Mouse (Mus musculus) intestine, embryonic 15.5 days (tissue): ENCODE measurements around the gene Gm49425. TPM values are rescaled to one million over a fixed set of nuclear protein-coding genes. Genes with fewer than 3 reads are reported as not detected.
A peak's percentile ranks its signal among the peaks of the same experiment; 100 is the strongest.
"Not testable (repeated sequence)": the region's sequence is repeated elsewhere in the genome, so short reads cannot be mapped to it uniquely, and the experiment has no call there.

Experiments
- ATAC-seq: fragments of 200-750 bp; cut with Nextera tagmentation; 2 replicates; pipeline ENCODE4 v1.8.0; 2017; ENCODE audit warnings: moderate TSS enrichment, moderate library complexity
- H3K27ac ChIP-seq: fragments of 300-500 bp; sonication (generic); 2 replicates; pipeline ENCODE4 v1.5.1; 2015; ENCODE audit warnings: mild to moderate bottlenecking, inconsistent platforms
- H3K27me3 ChIP-seq: fragments of 300-500 bp; sonication (generic); replicated peaks from 2 replicates; pipeline ENCODE4 v1.6.1; 2015; ENCODE audit warnings: inconsistent platforms
- H3K36me3 ChIP-seq: fragments of 300-500 bp; sonication (generic); 2 replicates; pipeline ENCODE4 v1.6.1; 2015; ENCODE audit warnings: inconsistent platforms
- H3K4me1 ChIP-seq: fragments of 300-500 bp; sonication (generic); replicated peaks from 2 replicates; pipeline ENCODE4 v1.6.1; 2015; ENCODE audit warnings: inconsistent platforms
- H3K4me2 ChIP-seq: fragments of 300-500 bp; sonication (generic); replicated peaks from 2 replicates; pipeline ENCODE4 v1.6.1; 2015; ENCODE audit warnings: mild to moderate bottlenecking, inconsistent platforms
- H3K4me3 ChIP-seq: fragments of 300-500 bp; sonication (generic); replicated peaks from 2 replicates; pipeline ENCODE4 v1.5.1; 2015; ENCODE audit warnings: inconsistent platforms
- H3K9ac ChIP-seq: fragments of 300-500 bp; sonication (generic); 2 replicates; pipeline ENCODE4 v1.6.1; 2015; ENCODE audit warnings: inconsistent platforms
- H3K9me3 ChIP-seq: fragments of 300-500 bp; sonication (generic); 2 replicates; pipeline ENCODE4 v1.6.1; 2016; ENCODE audit warnings: inconsistent platforms
- WGBS: fragments of 180-500 bp; shearing (Covaris S2); methylation state at CpG from one replicate; pipeline ENCODE4 v1.1.7; 2015; 5-methylcytosine and 5-hydroxymethylcytosine counted together
- polyA plus RNA-seq: library from polyadenylated mRNA; unstranded; fragments of >200 nt; fragmentation: Nextera tagmentation; extraction: Ambion mirVana; gene quantifications from 2 replicates; pipeline ENCODE4 v1.2.1, GENCODE M21; 2015

Gene Gm49425
- polyA plus RNA-seq = not detected in 2 replicates

DNA sequence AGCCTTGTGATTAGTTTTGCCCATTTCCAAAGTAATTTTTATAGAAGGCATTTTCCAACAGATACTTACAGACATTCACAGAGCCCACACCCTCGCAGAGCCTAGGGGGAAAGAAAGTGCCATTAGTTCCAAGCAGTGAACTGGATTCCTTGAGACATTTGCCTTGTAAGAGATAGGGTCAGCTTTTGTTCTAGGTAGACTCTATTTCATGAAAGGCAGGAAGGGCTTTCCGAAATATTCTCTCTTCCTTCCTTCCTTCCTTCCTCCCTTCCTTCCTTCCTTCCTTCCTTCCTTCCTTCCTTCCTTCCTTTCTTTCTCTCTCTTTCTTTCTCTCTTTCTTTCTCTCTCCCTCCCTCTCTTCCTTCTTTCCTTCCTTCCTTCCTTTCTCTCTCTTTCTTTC, at the start of gene Gm49425:
Gene Gm49425, minus strand, starts transcription at position 101 of the 400 bp plus-strand sequence.
- 65% methylated on average over 2 of the region's 2 CpGs for WGBS

DNA sequence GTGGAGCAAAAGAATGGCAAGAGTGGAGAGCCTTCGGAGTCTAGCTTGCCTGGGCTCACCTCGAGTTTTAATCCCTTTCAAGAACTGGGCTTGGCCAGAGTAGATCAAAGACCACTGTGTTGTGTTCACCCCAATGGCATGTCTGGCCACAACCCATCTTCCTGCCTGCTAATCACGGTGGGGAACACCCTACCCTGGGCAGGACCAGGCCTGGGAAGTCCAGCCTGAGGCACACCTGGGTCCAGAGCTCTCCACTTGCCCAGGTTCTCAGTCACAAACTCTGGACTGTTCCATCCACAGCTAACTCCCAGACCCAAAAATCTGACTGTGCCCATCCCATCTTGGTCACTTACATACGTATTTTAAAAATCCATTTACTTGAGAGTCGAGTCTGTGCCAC, 45.8 kb upstream of the Gm49425 start, which contains the start of gene Krt90:
Gene Krt90, minus strand, starts transcription at position 101 of the 400 bp plus-strand sequence.
- 77% methylated on average over 5 of the region's 5 CpGs for WGBS
- no peaks in the 10 kb centered on the region; the same call in 1 of the 2 replicates for H3K27me3 ChIP-seq
- H3K4me2 ChIP-seq = no peak within 1 kb of the TSS
- H3K9ac ChIP-seq = no peak within 1 kb of the TSS
- no peaks in the 10 kb centered on the region for H3K36me3 ChIP-seq
- no peak for ATAC-seq
- no peak within 1 kb of the TSS for H3K27ac ChIP-seq
- no peak within 1 kb of the TSS for H3K4me3 ChIP-seq
- no peaks in the 10 kb centered on the region for H3K9me3 ChIP-seq
- H3K4me1 ChIP-seq = 0 out of 2 replicates have a peak, but pooled peaks cover 2% of the 10 kb centered on the region

More for the DNA sequence above, at the start of gene Gm49425:
- ATAC-seq, H3K9me3 ChIP-seq, H3K9ac ChIP-seq, H3K36me3 ChIP-seq, H3K4me1 ChIP-seq, H3K27me3 ChIP-seq, H3K4me3 ChIP-seq, H3K4me2 ChIP-seq, H3K27ac ChIP-seq: not testable (repeated sequence)

DNA sequence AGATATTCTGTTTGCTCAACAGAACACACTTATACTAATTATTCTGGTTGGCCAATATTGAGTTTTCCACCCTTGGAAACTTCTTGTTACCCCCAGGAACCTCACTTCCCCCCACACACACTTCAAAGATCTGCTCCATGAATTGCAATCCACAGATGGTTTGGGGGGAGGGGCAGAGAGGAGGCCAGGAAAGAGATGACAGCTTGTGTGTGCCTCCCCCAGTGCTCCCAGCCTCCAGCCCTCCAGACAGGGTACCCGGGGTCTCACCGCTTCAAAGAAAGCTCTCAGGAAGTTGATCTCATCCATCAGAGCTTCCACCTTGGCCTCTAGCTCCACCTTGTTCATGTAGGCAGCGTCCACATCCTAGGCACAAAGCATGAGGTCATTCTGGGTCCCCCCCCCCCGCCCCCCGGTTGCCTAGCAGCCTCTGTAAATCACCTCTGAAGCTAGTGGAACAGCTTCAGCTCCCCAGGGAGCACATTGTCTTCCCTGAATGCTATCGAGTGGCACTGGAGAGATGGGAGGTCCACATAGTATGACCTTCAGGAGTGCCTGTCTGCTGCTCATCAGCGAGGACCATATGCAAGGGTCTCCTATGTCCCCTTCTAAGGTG, 41.1 kb upstream of the Gm49425 start:
- H3K9me3 ChIP-seq = no peaks in the 10 kb centered on the region
- no peak overlapping the region for H3K9ac ChIP-seq
- H3K36me3 ChIP-seq = no peaks in the 10 kb centered on the region
- no peak for ATAC-seq
- H3K27me3 ChIP-seq = no peaks in the 10 kb centered on the region
- 10% methylated on average over 7 of the region's 7 CpGs for WGBS
- no peak overlapping the region for H3K4me3 ChIP-seq
- H3K4me1 ChIP-seq = peaks cover 5% of the 10 kb centered on the region
- H3K4me2 ChIP-seq = no peak overlapping the region
- H3K27ac ChIP-seq = no peak overlapping the region

DNA sequence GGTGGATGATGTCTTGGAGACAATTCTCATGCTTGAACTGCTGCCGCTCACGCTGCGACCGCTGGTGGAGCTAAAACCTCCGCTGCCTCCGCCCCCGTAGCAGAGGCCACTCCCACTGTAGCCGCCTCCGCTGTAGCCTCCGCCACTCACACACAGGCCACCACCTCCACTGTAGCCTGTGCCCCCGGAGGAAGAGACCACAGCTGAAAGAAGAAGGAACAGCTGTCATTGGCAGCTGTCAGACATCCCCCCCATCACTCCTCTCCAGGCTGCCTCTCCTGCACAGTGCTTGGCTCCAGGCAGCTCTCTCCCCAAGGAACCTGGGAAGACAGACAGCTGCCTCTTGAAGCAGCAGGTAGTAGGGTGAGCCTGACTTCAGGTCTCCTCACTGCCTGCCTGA, 36.1 kb upstream of the Gm49425 start:
- H3K4me2 ChIP-seq = peak overlapping the region; percentile 49
- no peaks in the 10 kb centered on the region for H3K9me3 ChIP-seq
- peaks cover 13% of the 10 kb centered on the region for H3K4me1 ChIP-seq
- ATAC-seq = peak; percentile 74
- H3K27ac ChIP-seq = no peak overlapping the region
- H3K9ac ChIP-seq = no peak overlapping the region
- H3K27me3 ChIP-seq = peaks cover 8% of the 10 kb centered on the region; the same call in 1 of the 2 replicates
- H3K36me3 ChIP-seq = no peaks in the 10 kb centered on the region
- 0% methylated on average over 11 of the region's 11 CpGs for whole genome bisulfite sequencing
- no peak overlapping the region for H3K4me3 ChIP-seq

DNA sequence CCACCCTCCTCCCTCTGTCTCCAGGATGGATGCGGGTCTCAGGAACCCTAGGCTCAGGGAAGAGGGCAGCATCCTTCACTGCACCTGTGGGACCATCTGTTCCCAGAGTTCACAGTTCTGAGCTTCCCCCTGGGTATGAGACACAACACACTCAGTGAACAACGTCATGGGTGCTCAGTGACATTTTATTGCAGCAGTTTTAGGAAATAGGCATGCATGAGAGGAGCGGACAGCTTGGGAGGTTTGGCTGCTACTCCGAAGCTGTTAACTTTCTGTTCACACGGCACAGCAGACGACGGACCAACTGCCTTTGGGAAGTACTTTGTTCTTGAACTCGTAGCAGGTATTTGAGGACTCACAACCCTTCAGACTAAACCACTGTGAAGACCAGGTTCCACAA, 35.1 kb upstream of the Gm49425 start:
- no peaks in the 10 kb centered on the region for H3K9me3 ChIP-seq

DNA sequence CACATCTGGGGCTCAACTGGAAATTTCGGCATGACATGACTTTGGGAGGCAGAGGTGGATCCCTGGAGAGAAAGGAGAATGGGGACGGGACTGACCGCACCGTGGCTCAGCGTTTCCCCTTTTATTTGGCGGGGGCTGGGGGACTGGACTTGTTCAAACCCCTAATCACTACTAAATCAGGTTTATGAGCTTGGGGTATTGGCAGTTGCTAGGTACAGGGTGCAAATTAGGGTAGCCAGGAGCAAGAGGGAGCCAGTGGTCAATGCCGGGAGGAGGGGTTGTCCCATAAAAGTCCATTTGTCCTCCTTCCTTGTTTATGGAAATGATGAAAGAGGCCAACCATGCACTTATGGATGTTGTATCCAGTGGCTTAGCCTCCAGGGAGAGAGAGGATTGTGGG, 33.5 kb upstream of the Gm49425 start, which contains the start of gene Krt82:
Gene Krt82, minus strand, starts transcription at position 101 of the 400 bp plus-strand sequence.
- no peak for ATAC-seq
- Histone ChIP-seq H3K4me1 (peaks cover 12% of the 10 kb centered on the region), H3K27me3 (peaks cover 8% of the 10 kb centered on the region; the same call in 1 of the 2 replicates), H3K4me3 (no peak within 1 kb of the TSS), H3K9me3 (no peaks in the 10 kb centered on the region), H3K4me2 (no peak within 1 kb of the TSS), H3K9ac (no peak within 1 kb of the TSS), H3K27ac (no peak within 1 kb of the TSS), H3K36me3 (no peaks in the 10 kb centered on the region)
- 81% methylated on average over 7 of the region's 7 CpGs for WGBS

More for the DNA sequence above, 35.1 kb upstream of the Gm49425 start:
- H3K27ac ChIP-seq = no peak overlapping the region
- peaks cover 8% of the 10 kb centered on the region; the same call in 1 of the 2 replicates for H3K27me3 ChIP-seq
- 79% methylated on average over 8 of the region's 8 CpGs for WGBS
- H3K36me3 ChIP-seq = no peaks in the 10 kb centered on the region
- no peak overlapping the region for H3K4me2 ChIP-seq
- ATAC-seq = no peak
- H3K9ac ChIP-seq = no peak overlapping the region
- peaks cover 12% of the 10 kb centered on the region for H3K4me1 ChIP-seq
- H3K4me3 ChIP-seq = no peak overlapping the region

DNA sequence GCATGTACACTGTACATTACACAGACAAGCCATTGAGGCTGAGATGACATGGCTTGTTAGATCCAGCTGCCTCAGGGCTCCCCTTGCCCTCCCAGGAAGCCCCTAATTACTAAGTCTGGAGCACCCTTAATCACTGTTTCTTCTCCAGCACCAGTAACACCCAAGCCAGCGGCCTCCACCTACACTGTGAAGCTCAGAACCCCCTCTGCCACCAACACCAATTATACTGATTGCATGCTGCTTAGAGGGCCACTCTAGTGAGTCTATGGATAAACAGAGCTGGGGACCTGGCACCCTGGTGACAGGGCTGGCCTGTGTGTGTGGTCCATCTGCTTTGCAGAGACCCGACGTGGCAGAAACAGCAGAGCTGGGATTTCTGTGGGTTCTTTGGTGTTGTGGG, 27.4 kb upstream of the Gm49425 start:
- no peak overlapping the region for H3K4me3 ChIP-seq
- no peak for ATAC-seq
- H3K9me3 ChIP-seq = no peaks in the 10 kb centered on the region
- WGBS = 62% methylated on average over 3 of the region's 3 CpGs
- H3K4me2 ChIP-seq = no peak overlapping the region
- no peaks in the 10 kb centered on the region for H3K36me3 ChIP-seq
- no peaks in the 10 kb centered on the region for H3K27me3 ChIP-seq
- no peaks in the 10 kb centered on the region for H3K4me1 ChIP-seq
- no peak overlapping the region for H3K9ac ChIP-seq
- no peak overlapping the region for H3K27ac ChIP-seq

DNA sequence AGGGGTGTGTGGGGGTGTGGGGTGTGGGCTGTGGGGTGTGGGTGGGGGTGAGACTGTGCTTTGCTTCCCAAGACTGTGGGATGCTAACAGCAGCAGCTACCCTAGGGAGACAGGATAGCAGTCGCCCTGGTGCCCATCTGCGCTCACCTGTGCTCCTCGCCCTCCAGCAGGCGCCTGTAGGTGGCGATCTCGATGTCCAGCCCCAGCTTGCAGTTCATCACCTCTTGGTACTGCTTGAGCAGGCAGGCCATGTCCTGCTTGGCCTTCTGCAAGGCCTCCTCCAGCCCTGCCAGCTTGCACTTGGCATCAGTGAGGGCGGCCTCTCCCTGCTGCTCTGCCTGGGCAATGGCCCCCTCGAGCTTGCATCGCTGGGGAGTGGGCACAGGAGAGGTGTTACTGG, 25.5 kb upstream of the Gm49425 start:
- no peaks in the 10 kb centered on the region; the same call in 1 of the 2 replicates for H3K4me1 ChIP-seq
- ATAC-seq = no peak
- no peak overlapping the region for H3K9ac ChIP-seq
- no peak overlapping the region for H3K4me3 ChIP-seq
- H3K27me3 ChIP-seq = no peaks in the 10 kb centered on the region
- no peak overlapping the region for H3K4me2 ChIP-seq
- no peak overlapping the region for H3K27ac ChIP-seq
- H3K9me3 ChIP-seq = no peaks in the 10 kb centered on the region
- H3K36me3 ChIP-seq = no peaks in the 10 kb centered on the region
- 67% methylated on average over 9 of the region's 9 CpGs for WGBS

DNA sequence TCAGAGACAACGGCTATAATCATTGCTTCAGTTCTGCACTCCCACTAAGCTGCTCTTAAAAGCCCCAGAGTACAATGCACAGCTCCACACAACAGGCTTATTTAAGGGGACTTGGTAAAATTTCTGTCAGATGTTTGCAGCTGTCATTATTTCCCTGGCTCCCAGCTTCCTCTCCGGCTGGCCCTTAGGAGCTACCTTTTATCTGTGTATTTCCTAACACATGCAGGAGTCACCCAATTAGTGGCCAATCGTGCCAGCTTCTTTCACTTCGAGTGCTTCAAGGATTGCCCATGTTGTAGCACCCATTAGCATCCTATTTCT, 21.5 kb upstream of the Gm49425 start:
- Histone ChIP-seq H3K4me1 (peaks cover 5% of the 10 kb centered on the region; the same call in 1 of the 2 replicates), H3K9me3 (no peaks in the 10 kb centered on the region), H3K36me3 (no peaks in the 10 kb centered on the region), H3K27ac (no peak overlapping the region), H3K27me3 (no peaks in the 10 kb centered on the region), H3K9ac (no peak overlapping the region), H3K4me2 (no peak overlapping the region), H3K4me3 (no peak overlapping the region)
- WGBS = 53% methylated on average over 4 of the region's 4 CpGs
- ATAC-seq = peak; percentile 17; the same call in 1 of the 2 replicates

DNA sequence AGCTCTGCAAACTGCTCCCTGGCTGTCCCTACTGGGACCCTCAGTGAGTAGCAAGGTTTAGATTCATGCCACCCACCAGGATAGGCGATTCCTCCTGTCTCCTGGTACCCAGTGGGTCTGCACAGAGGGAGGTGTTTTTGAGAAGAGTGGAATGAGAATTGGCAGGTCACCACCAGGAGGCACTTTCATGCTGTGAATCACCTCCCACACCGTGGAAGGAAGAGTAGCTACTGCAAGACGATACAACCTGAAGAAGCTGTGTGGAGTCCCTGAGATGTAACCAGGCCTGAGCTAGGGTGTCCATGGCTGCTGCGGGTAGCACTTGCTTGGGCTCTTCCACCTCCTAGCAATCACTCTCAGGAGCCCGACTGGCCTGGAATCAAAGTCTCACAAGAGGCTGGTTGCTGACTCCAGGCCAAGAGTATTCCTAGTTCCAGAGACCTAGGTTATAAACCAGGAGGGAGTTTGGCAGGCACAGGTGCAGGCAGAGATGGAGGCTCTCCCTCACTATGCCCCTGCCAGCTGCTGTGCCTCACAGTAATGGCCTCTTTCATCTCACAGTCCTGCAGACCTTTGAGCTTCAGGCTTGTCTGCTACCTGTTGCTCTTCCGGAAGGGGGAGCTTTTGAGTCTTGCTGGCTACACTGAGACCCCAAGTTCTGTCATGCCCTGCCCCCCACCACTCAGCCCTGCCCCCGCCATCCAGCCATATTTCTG, 21.0 kb upstream of the Gm49425 start:
- Histone ChIP-seq H3K27ac (no peak overlapping the region), H3K4me2 (no peak overlapping the region), H3K4me1 (peaks cover 5% of the 10 kb centered on the region; the same call in 1 of the 2 replicates), H3K36me3 (no peaks in the 10 kb centered on the region), H3K9me3 (no peaks in the 10 kb centered on the region), H3K27me3 (no peaks in the 10 kb centered on the region), H3K9ac (no peak overlapping the region), H3K4me3 (no peak overlapping the region)
- WGBS = 36% methylated on average over 7 of the region's 7 CpGs
- ATAC-seq = peak; percentile 41; the same call in 1 of the 2 replicates

DNA sequence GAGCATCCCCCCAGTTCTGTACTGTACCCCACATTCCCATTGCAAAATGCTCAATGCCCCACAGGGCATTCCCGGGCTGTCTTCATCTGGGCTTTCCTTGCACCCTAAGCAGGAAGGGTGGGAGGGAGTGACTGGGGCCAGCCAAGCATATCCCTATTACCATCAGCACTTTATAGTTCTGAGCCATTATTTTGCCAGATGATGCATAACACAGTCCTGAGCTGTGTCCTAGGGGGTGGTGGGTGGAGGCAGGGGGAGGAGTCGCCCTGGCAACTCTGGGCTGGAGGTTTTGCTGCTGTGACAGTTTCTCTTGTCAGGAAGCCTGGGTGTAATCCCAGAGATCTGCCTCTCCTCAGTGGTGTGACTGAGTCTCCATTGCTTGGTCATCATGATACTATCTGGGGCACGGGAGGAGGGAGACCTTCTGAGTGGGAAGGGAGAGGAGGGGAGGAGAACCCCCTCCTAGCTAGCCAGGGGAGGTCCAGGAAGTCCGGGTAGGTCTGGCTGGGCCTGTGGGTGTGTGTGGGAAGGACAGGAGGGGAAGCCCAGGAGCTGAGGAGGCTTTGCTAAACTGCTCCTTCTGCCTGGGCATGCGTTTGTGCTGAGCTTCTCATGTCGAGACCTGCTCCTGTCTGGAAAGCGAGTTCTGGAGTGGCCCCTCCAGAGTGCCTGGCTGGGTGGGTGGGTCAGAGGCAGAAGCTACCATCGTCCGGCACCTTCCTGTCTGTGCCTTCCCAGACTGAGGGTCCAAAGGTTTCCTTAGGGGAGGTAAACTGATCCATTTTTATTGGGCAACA, 19.2 kb upstream of the Gm49425 start:
- H3K4me1 ChIP-seq = peaks cover 5% of the 10 kb centered on the region; the same call in 1 of the 2 replicates
- no peak for ATAC-seq
- no peaks in the 10 kb centered on the region for H3K27me3 ChIP-seq
- 54% methylated on average over 9 of the region's 9 CpGs for WGBS
- no peak overlapping the region for H3K4me3 ChIP-seq
- H3K36me3 ChIP-seq = no peaks in the 10 kb centered on the region
- H3K9me3 ChIP-seq = no peaks in the 10 kb centered on the region
- H3K27ac ChIP-seq = no peak overlapping the region
- H3K9ac ChIP-seq = no peak overlapping the region
- H3K4me2 ChIP-seq = no peak overlapping the region

DNA sequence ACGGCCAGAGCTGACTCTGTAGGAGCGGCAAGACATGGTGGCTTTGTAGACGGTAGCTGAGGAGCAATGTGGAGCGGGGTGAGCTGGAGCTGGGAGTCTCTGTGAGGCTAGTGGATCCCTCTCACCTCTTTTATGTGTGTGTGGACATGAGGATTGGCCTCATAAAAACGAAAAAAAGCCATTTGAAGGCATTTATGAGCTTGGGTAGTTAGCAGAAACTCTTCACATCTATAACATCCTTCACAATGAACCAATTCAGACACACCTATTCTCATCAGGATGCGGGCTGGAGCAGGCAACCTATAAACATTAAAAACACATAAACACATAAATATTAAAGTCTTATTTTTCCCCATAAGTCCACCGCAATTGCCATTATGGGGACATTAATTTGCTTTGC, 15.7 kb upstream of the Gm49425 start, which contains the start of gene Krt84:
Gene Krt84, minus strand, starts transcription at position 101 of the 400 bp plus-strand sequence.
- Histone ChIP-seq H3K4me1 (peaks cover 5% of the 10 kb centered on the region; the same call in 1 of the 2 replicates), H3K27me3 (0 out of 2 replicates have a peak, but pooled peaks cover 2% of the 10 kb centered on the region), H3K27ac (no peak within 1 kb of the TSS), H3K9ac (no peak within 1 kb of the TSS), H3K4me3 (no peak within 1 kb of the TSS), H3K9me3 (no peaks in the 10 kb centered on the region), H3K4me2 (no peak within 1 kb of the TSS), H3K36me3 (no peaks in the 10 kb centered on the region)
- no peak for ATAC-seq
- WGBS = 80% methylated on average over 7 of the region's 7 CpGs
